In genomic region chr12:57009010-57009409, GRCm38 (mm10) we compare ENCODE assay signal across 28 mouse cellular contexts.
DNase-seq lines count a peak whose midpoint lies in the region; ATAC-seq and TF ChIP-seq lines count a peak whose summit lies in the region.
"Had no signal": no experiment of that assay in that cellular context is flagged by ENCODE, and none has a peak within 500 bp of the region (broad histone marks: within the 10 kb centered on the region; RNA-seq: fewer than 3 reads in every experiment).

No protein-coding gene starts in this region.

- H3K4me1 ChIP-seq in hindbrain, embryonic 12.5 days, result peaks cover 4% of the 10 kb centered on the region; the same call in 1 of the 2 replicates
- peaks cover 8% of the 10 kb centered on the region; the same call in 1 of the 2 replicates for H3K4me1 ChIP-seq in hindbrain, embryonic 10.5 days (replicated peaks)
- H3K4me1 ChIP-seq in limb, embryonic 13.5 days, result peaks cover 11% of the 10 kb centered on the region
- peaks cover 10% of the 10 kb centered on the region; the same call in 1 of the 2 replicates for H3K4me1 ChIP-seq in limb, embryonic 10.5 days
- H3K4me1 ChIP-seq in neural tube, embryonic 15.5 days, result 0 out of 2 replicates have a peak, but pooled peaks cover 5% of the 10 kb centered on the region
- H3K4me1 ChIP-seq: forebrain, embryonic 12.5 days; intestine, embryonic 15.5 days; liver, embryonic 12.5 days; midbrain, embryonic 13.5 days had no signal

- no peaks in the 10 kb centered on the region for H3K27me3 ChIP-seq in hindbrain, embryonic 12.5 days
- H3K27me3 ChIP-seq in hindbrain, embryonic 10.5 days (ENCODE audit: insufficient read depth, poor library complexity, severe bottlenecking), result no peaks in the 10 kb centered on the region
- H3K27me3 ChIP-seq in limb, embryonic 13.5 days, result peaks cover 8% of the 10 kb centered on the region; the same call in 1 of the 2 replicates
- no peaks in the 10 kb centered on the region for H3K27me3 ChIP-seq in limb, embryonic 10.5 days (ENCODE audit: low read depth, poor library complexity, severe bottlenecking)
- H3K27me3 ChIP-seq in neural tube, embryonic 15.5 days (replicated peaks), result no peaks in the 10 kb centered on the region
- H3K27me3 ChIP-seq: CH12.LX; forebrain, embryonic 12.5 days; intestine, embryonic 15.5 days; limb, embryonic 12.5 days; liver, embryonic 12.5 days; midbrain, embryonic 13.5 days had no signal

- no peaks in the 10 kb centered on the region for H3K9me3 ChIP-seq in hindbrain, embryonic 12.5 days (replicated peaks)
- no peaks in the 10 kb centered on the region for H3K9me3 ChIP-seq in hindbrain, embryonic 10.5 days
- H3K9me3 ChIP-seq in limb, embryonic 13.5 days, result no peaks in the 10 kb centered on the region
- H3K9me3 ChIP-seq in limb, embryonic 10.5 days (replicated peaks), result no peaks in the 10 kb centered on the region
- H3K9me3 ChIP-seq in neural tube, embryonic 15.5 days (replicated peaks), result no peaks in the 10 kb centered on the region
- H3K9me3 ChIP-seq: forebrain, embryonic 12.5 days; G1E; intestine, embryonic 15.5 days; limb, embryonic 12.5 days; liver, embryonic 12.5 days; midbrain, embryonic 13.5 days had no signal

- H3K9ac ChIP-seq in hindbrain, embryonic 12.5 days, result no peak overlapping the region
- H3K9ac ChIP-seq in limb, embryonic 13.5 days, result no peak overlapping the region
- H3K9ac ChIP-seq in neural tube, embryonic 15.5 days (replicated peaks), result no peak overlapping the region
- H3K9ac ChIP-seq: forebrain, embryonic 12.5 days; hindbrain, embryonic 14.5 days; intestine, embryonic 15.5 days; limb, embryonic 12.5 days; liver, embryonic 12.5 days; midbrain, embryonic 13.5 days had no signal

- no peak for ATAC-seq in hindbrain, embryonic 12.5 days (ENCODE audit: low FRiP score)
- ATAC-seq in limb, embryonic 13.5 days (ENCODE audit: low FRiP score, low read depth), result no peak
- no peak for ATAC-seq in neural tube, embryonic 15.5 days (ENCODE audit: low FRiP score)
- ATAC-seq: intestine, embryonic 15.5 days; liver, embryonic 12.5 days; midbrain, embryonic 13.5 days; Patski had no signal

- no peak overlapping the region for H3K4me3 ChIP-seq in hindbrain, embryonic 12.5 days
- no peak overlapping the region for H3K4me3 ChIP-seq in hindbrain, embryonic 10.5 days
- H3K4me3 ChIP-seq in limb, embryonic 13.5 days, result no peak overlapping the region
- no peak overlapping the region for H3K4me3 ChIP-seq in limb, embryonic 10.5 days
- no peak overlapping the region for H3K4me3 ChIP-seq in neural tube, embryonic 15.5 days (replicated peaks)
- no peak overlapping the region for H3K4me3 ChIP-seq in gastrocnemius, adult 2 months
- H3K4me3 ChIP-seq: forebrain, embryonic 12.5 days; intestine, embryonic 15.5 days; layer of hippocampus, adult 2 months; limb, embryonic 12.5 days; liver, embryonic 12.5 days; midbrain, embryonic 13.5 days had no signal

- no peak for TF ChIP-seq CTCF in gastrocnemius, adult 2 months (IDR thresholded peaks at IDR 0.05)

- H3K27ac ChIP-seq in hindbrain, embryonic 12.5 days, result no peak overlapping the region
- no peak overlapping the region for H3K27ac ChIP-seq in hindbrain, embryonic 10.5 days
- H3K27ac ChIP-seq in limb, embryonic 13.5 days, result no peak overlapping the region
- H3K27ac ChIP-seq in limb, embryonic 10.5 days, result no peak overlapping the region
- H3K27ac ChIP-seq in neural tube, embryonic 15.5 days (replicated peaks), result no peak overlapping the region
- no peak overlapping the region for H3K27ac ChIP-seq in gastrocnemius, adult 2 months
- H3K27ac ChIP-seq: forebrain, embryonic 12.5 days; hindbrain, embryonic 14.5 days; intestine, embryonic 15.5 days; layer of hippocampus, adult 2 months; limb, embryonic 12.5 days; liver, embryonic 12.5 days; midbrain, embryonic 13.5 days; stomach, postnatal 0 days had no signal

- DNase-seq in hindbrain, embryonic 10.5 days (ENCODE audit: low spot score), result no peak
- no peak for DNase-seq in limb, embryonic 10.5 days (ENCODE audit: low spot score)
- peak; percentile 84 for DNase-seq in mesoderm, embryonic 11.5 days (ENCODE audit: low read depth, low spot score)
- no peak for DNase-seq in gastrocnemius, adult 2 months
- DNase-seq in adrenal gland, adult (ENCODE audit: inconsistent age in 2 of 2, low spot score in 1 of 2), result no peak
- DNase-seq: adrenal gland, adult 2 months; B cell, adult 2 months; cerebellum, adult 11 months; cerebellum, postnatal 36 days; gastrocnemius, postnatal 10 days; heart, postnatal 10 days; kidney, postnatal 14 days; lung, adult 2 months had no signal

- no peaks in the 10 kb centered on the region for H3K36me3 ChIP-seq in hindbrain, embryonic 12.5 days
- no peaks in the 10 kb centered on the region for H3K36me3 ChIP-seq in hindbrain, embryonic 10.5 days
- no peaks in the 10 kb centered on the region for H3K36me3 ChIP-seq in limb, embryonic 13.5 days
- no peaks in the 10 kb centered on the region for H3K36me3 ChIP-seq in limb, embryonic 10.5 days
- no peaks in the 10 kb centered on the region for H3K36me3 ChIP-seq in neural tube, embryonic 15.5 days
- H3K36me3 ChIP-seq: forebrain, embryonic 12.5 days; intestine, embryonic 15.5 days; limb, embryonic 12.5 days; liver, embryonic 12.5 days; midbrain, embryonic 13.5 days had no signal

- intact Hi-C loops in gastrocnemius, adult 2 months (cut with DNase I), result no loop called here

- WGBS in hindbrain, embryonic 12.5 days, result 28% methylated on average over 11 of the region's 11 CpGs
- WGBS in hindbrain, embryonic 10.5 days, result 55% methylated on average over 11 of the region's 11 CpGs
- WGBS in limb, embryonic 13.5 days, result 16% methylated on average over 11 of the region's 11 CpGs
- 17% methylated on average over 11 of the region's 11 CpGs for WGBS in limb, embryonic 10.5 days
- WGBS in neural tube, embryonic 15.5 days, result 14% methylated on average over 11 of the region's 11 CpGs

- peak overlapping the region; percentile 21; the same call in 1 of the 2 replicates for H3K4me2 ChIP-seq in hindbrain, embryonic 12.5 days (replicated peaks)
- peak overlapping the region; percentile 30; the same call in 1 of the 2 replicates for H3K4me2 ChIP-seq in limb, embryonic 13.5 days (replicated peaks)
- H3K4me2 ChIP-seq in neural tube, embryonic 15.5 days, result peak overlapping the region; percentile 37
- H3K4me2 ChIP-seq: forebrain, embryonic 12.5 days; heart, embryonic 11.5 days; hindbrain, embryonic 14.5 days; intestine, embryonic 15.5 days; limb, embryonic 12.5 days; liver, embryonic 12.5 days; midbrain, embryonic 13.5 days had no signal
